Mouse (Mus musculus): ENCODE results near the gene D230025D16Rik. TPM values are rescaled to one million over a fixed set of nuclear protein-coding genes. Genes with fewer than 3 reads are reported as not detected.
A peak's percentile ranks its signal among the peaks of the same experiment; 100 is the strongest.
"Not testable (repeated sequence)": the region's sequence is repeated elsewhere in the genome, so short reads cannot be mapped to it uniquely, and the experiment has no call there.

The D230025D16Rik gene
- polyA plus RNA-seq, 1 experiment from 2014 or later, result 24.0 TPM

DNA sequence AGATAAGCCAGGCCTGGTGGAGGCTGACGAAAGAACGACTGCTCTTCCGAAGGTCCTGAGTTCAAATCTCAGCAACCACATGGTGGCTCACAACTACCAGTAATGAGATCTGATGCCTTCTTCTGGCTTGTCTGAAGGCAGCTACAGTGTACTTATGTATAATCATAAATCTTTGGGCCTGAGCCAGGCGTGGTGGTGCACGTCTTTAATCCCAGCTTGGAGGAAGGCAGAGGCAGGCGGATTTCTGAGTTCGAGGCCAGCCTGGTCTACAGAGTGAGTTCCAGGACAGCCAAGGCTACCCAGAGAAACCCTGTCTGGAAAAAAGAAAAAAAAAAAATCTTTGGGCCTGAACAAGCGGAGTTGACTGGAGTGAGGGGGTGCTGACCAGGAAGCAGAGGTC lies 66.4 kb downstream of the D230025D16Rik start:
- WGBS, result 80% methylated on average over 8 of the region's 8 CpGs
- peaks cover 13% of the 10 kb centered on the region for H3K27me3 ChIP-seq (replicated peaks; ENCODE audit: control insufficient read depth, insufficient read depth, low read length)
- not testable (repeated sequence) for H3K36me3 ChIP-seq (ENCODE audit: control insufficient read depth, insufficient read depth, low read length); DNase-seq (ENCODE audit: low spot score); ATAC-seq (replicated peaks; ENCODE audit: low FRiP score); H3K27ac ChIP-seq (ENCODE audit: low read depth, low read length); H3K9ac ChIP-seq (ENCODE audit: low read depth, low read length); H3K9me3 ChIP-seq (ENCODE audit: control insufficient read depth, low read length); H3K4me2 ChIP-seq; H3K4me3 ChIP-seq (ENCODE audit: low read depth, low read length)
- peaks cover 24% of the 10 kb centered on the region for H3K4me1 ChIP-seq (replicated peaks; ENCODE audit: control insufficient read depth, insufficient read depth, low read length)

GRCm38 (mm10) chr8:105291802-105292201 lies 66.9 kb downstream of the D230025D16Rik start:
- not testable (repeated sequence) for H3K9ac ChIP-seq (ENCODE audit: low read depth, low read length); H3K27ac ChIP-seq (ENCODE audit: low read depth, low read length); H3K36me3 ChIP-seq (ENCODE audit: control insufficient read depth, insufficient read depth, low read length); DNase-seq (ENCODE audit: low spot score); H3K4me2 ChIP-seq; H3K9me3 ChIP-seq (ENCODE audit: control insufficient read depth, low read length); ATAC-seq (replicated peaks; ENCODE audit: low FRiP score); H3K4me3 ChIP-seq (ENCODE audit: low read depth, low read length)
- 60% methylated on average over 3 of the region's 3 CpGs for WGBS
- peaks cover 13% of the 10 kb centered on the region for H3K27me3 ChIP-seq (replicated peaks; ENCODE audit: control insufficient read depth, insufficient read depth, low read length)
- H3K4me1 ChIP-seq (replicated peaks; ENCODE audit: control insufficient read depth, insufficient read depth, low read length), result peaks cover 28% of the 10 kb centered on the region

DNA sequence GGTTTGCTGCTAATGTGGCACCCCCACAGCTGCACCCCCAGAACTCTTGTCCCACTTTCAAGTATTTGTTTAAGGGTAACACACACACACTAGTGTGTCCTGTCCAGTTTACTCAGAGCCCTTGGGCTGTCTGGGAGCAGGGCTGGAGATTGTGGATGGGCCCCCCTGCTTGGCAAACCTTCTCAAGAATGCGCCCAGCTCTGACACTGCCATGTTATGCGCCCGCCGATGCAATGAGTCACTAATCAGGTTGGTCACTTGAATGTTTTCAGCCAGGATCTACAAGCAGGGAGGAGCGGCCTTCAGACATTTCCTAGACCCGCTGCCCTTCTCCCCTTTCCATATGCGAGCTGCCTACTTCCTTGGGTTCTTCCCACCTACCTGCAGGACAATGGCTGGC lies 67.5 kb downstream of the D230025D16Rik start:
- H3K9me3 ChIP-seq (ENCODE audit: control insufficient read depth, low read length), result no peaks in the 10 kb centered on the region

GRCm38 (mm10) chr8:105293405-105293804 lies 68.5 kb downstream of the D230025D16Rik start:
- no peak for DNase-seq (ENCODE audit: low spot score)
- Histone ChIP-seq H3K27me3 (replicated peaks; ENCODE audit: control insufficient read depth, insufficient read depth, low read length) (peaks cover 13% of the 10 kb centered on the region), H3K9me3 (ENCODE audit: control insufficient read depth, low read length) (no peaks in the 10 kb centered on the region), H3K4me2 (no peak overlapping the region), H3K27ac (ENCODE audit: low read depth, low read length) (no peak overlapping the region), H3K36me3 (ENCODE audit: control insufficient read depth, insufficient read depth, low read length) (peaks cover 3% of the 10 kb centered on the region; the same call in 1 of the 2 replicates), H3K4me1 (replicated peaks; ENCODE audit: control insufficient read depth, insufficient read depth, low read length) (peaks cover 28% of the 10 kb centered on the region), H3K4me3 (ENCODE audit: low read depth, low read length) (no peak overlapping the region), H3K9ac (ENCODE audit: low read depth, low read length) (no peak overlapping the region)
- WGBS, result 72% methylated on average over 19 of the region's 19 CpGs
- no peak for ATAC-seq (replicated peaks; ENCODE audit: low FRiP score)

More for the DNA sequence above, 67.5 kb downstream of the D230025D16Rik start:
- H3K36me3 ChIP-seq (ENCODE audit: control insufficient read depth, insufficient read depth, low read length), result peaks cover 2% of the 10 kb centered on the region; the same call in 1 of the 2 replicates
- DNase-seq (ENCODE audit: low spot score), result no peak
- H3K4me2 ChIP-seq, result no peak overlapping the region
- WGBS, result 69% methylated on average over 7 of the region's 7 CpGs
- H3K27ac ChIP-seq (ENCODE audit: low read depth, low read length), result no peak overlapping the region
- ATAC-seq (replicated peaks; ENCODE audit: low FRiP score), result no peak
- peaks cover 28% of the 10 kb centered on the region for H3K4me1 ChIP-seq (replicated peaks; ENCODE audit: control insufficient read depth, insufficient read depth, low read length)
- peaks cover 13% of the 10 kb centered on the region for H3K27me3 ChIP-seq (replicated peaks; ENCODE audit: control insufficient read depth, insufficient read depth, low read length)
- no peak overlapping the region for H3K4me3 ChIP-seq (ENCODE audit: low read depth, low read length)
- H3K9ac ChIP-seq (ENCODE audit: low read depth, low read length), result no peak overlapping the region

GRCm38 (mm10) chr8:105294776-105295175 lies 69.8 kb downstream of the D230025D16Rik start:
- H3K9ac ChIP-seq (ENCODE audit: low read depth, low read length), result peak overlapping the region; percentile 10; the same call in 1 of the 2 replicates
- no peaks in the 10 kb centered on the region for H3K9me3 ChIP-seq (ENCODE audit: control insufficient read depth, low read length)
- H3K36me3 ChIP-seq (ENCODE audit: control insufficient read depth, insufficient read depth, low read length), result peaks cover 9% of the 10 kb centered on the region; the same call in 1 of the 2 replicates
- H3K4me2 ChIP-seq, result peak overlapping the region; percentile 76
- 73% methylated on average over 9 of the region's 9 CpGs for WGBS
- peak overlapping the region; percentile 26 for H3K4me3 ChIP-seq (ENCODE audit: low read depth, low read length)
- peaks cover 30% of the 10 kb centered on the region for H3K4me1 ChIP-seq (replicated peaks; ENCODE audit: control insufficient read depth, insufficient read depth, low read length)
- H3K27me3 ChIP-seq (replicated peaks; ENCODE audit: control insufficient read depth, insufficient read depth, low read length), result peaks cover 11% of the 10 kb centered on the region
- ATAC-seq (replicated peaks; ENCODE audit: low FRiP score) (no peak), DNase-seq (ENCODE audit: low spot score) (no peak)
- no peak overlapping the region for H3K27ac ChIP-seq (ENCODE audit: low read depth, low read length)

GRCm38 (mm10) chr8:105295256-105295655 lies 70.3 kb downstream of the D230025D16Rik start:
- H3K9me3 ChIP-seq (ENCODE audit: control insufficient read depth, low read length), result no peaks in the 10 kb centered on the region
- peak overlapping the region; percentile 76 for H3K4me2 ChIP-seq
- H3K9ac ChIP-seq (ENCODE audit: low read depth, low read length), result peak overlapping the region; percentile 10; the same call in 1 of the 2 replicates
- 67% methylated on average over 11 of the region's 11 CpGs for WGBS
- H3K27me3 ChIP-seq (replicated peaks; ENCODE audit: control insufficient read depth, insufficient read depth, low read length), result peaks cover 6% of the 10 kb centered on the region
- H3K4me3 ChIP-seq (ENCODE audit: low read depth, low read length), result peak overlapping the region; percentile 26
- no peak overlapping the region for H3K27ac ChIP-seq (ENCODE audit: low read depth, low read length)
- no peak for DNase-seq (ENCODE audit: low spot score)
- peaks cover 13% of the 10 kb centered on the region; the same call in 1 of the 2 replicates for H3K36me3 ChIP-seq (ENCODE audit: control insufficient read depth, insufficient read depth, low read length)
- ATAC-seq (replicated peaks; ENCODE audit: low FRiP score), result no peak
- H3K4me1 ChIP-seq (replicated peaks; ENCODE audit: control insufficient read depth, insufficient read depth, low read length), result peaks cover 27% of the 10 kb centered on the region

GRCm38 (mm10) chr8:105295895-105296573 lies 71.1 kb downstream of the D230025D16Rik start, which contains the start of gene Exoc3l:
Gene Exoc3l, minus strand, starts transcription at chr8:105296101.
- peaks cover 18% of the 10 kb centered on the region for H3K36me3 ChIP-seq (ENCODE audit: control insufficient read depth, insufficient read depth, low read length)
- H3K27me3 ChIP-seq (replicated peaks; ENCODE audit: control insufficient read depth, insufficient read depth, low read length), result no peaks in the 10 kb centered on the region
- WGBS, result 37% methylated on average over 11 of the region's 11 CpGs
- 0 out of 2 replicates have a peak within 1 kb of the TSS, but pooled peaks have one; percentile 52 for H3K27ac ChIP-seq (ENCODE audit: low read depth, low read length)
- H3K4me2 ChIP-seq, result peak within 1 kb of the TSS; percentile 76
- H3K9ac ChIP-seq (ENCODE audit: low read depth, low read length), result peak within 1 kb of the TSS; percentile 97
- peak within 1 kb of the TSS; percentile 99 for H3K4me3 ChIP-seq (ENCODE audit: low read depth, low read length)
- ATAC-seq (replicated peaks; ENCODE audit: low FRiP score) (no peak), DNase-seq (ENCODE audit: low spot score) (no peak)
- no peaks in the 10 kb centered on the region for H3K9me3 ChIP-seq (ENCODE audit: control insufficient read depth, low read length)
- H3K4me1 ChIP-seq (replicated peaks; ENCODE audit: control insufficient read depth, insufficient read depth, low read length), result peaks cover 28% of the 10 kb centered on the region

- Histone ChIP-seq H3K36me3 (ENCODE audit: control insufficient read depth, insufficient read depth, low read length) (peaks cover 34% of the 10 kb centered on the region), H3K4me3 (ENCODE audit: low read depth, low read length) (peak within 1 kb of the TSS; percentile 99), H3K4me1 (replicated peaks; ENCODE audit: control insufficient read depth, insufficient read depth, low read length) (peaks cover 40% of the 10 kb centered on the region), H3K27ac (ENCODE audit: low read depth, low read length) (peak within 1 kb of the TSS; percentile 83), H3K9ac (ENCODE audit: low read depth, low read length) (peak within 1 kb of the TSS; percentile 97), H3K4me2 (peak within 1 kb of the TSS; percentile 76), H3K9me3 (ENCODE audit: control insufficient read depth, low read length) (no peaks in the 10 kb centered on the region), H3K27me3 (replicated peaks; ENCODE audit: control insufficient read depth, insufficient read depth, low read length) (no peaks in the 10 kb centered on the region)
- ATAC-seq (replicated peaks; ENCODE audit: low FRiP score), result peak; percentile 81
- WGBS, result under 1% methylated on average over 58 of the region's 58 CpGs
- DNase-seq (ENCODE audit: low spot score), result peak; percentile 94
Observed at GRCm38 (mm10) chr8:105297511-105298192, 72.7 kb downstream of the D230025D16Rik start, which contains the start of gene E2f4. Gene E2f4, plus strand, starts transcription at chr8:105297663.
